Mouse (Mus musculus) stomach, embryonic 16.5 days (tissue): ENCODE results near the gene Csf2ra. TPM values are rescaled to one million over a fixed set of nuclear protein-coding genes. Genes with fewer than 3 reads are reported as not detected.
A peak's percentile ranks its signal among the peaks of the same experiment; 100 is the strongest.
"Not testable (repeated sequence)": the region's sequence is repeated elsewhere in the genome, so short reads cannot be mapped to it uniquely, and the experiment has no call there.

Source experiments
- ATAC-seq: fragments of 200-750 bp; cut with Nextera tagmentation; 2 replicates; pipeline ENCODE4 v1.8.0; 2017; ENCODE audit warnings: moderate number of reproducible peaks, moderate TSS enrichment; ENCODE audit not compliant: insufficient read depth, low FRiP score
- H3K27ac ChIP-seq: fragments of 300-500 bp; sonication (generic); 2 replicates; pipeline ENCODE4 v1.5.1; 2014; ENCODE audit warnings: low read length
- H3K27me3 ChIP-seq: fragments of 300-500 bp; sonication (generic); 2 replicates; pipeline ENCODE4 v1.6.1; 2014; ENCODE audit warnings: low read length, control low read depth, mixed read lengths; ENCODE audit not compliant: control insufficient read depth, insufficient read depth
- H3K36me3 ChIP-seq: fragments of 300-500 bp; sonication (generic); 2 replicates; pipeline ENCODE4 v1.6.1; 2014; ENCODE audit warnings: low read length; ENCODE audit not compliant: control insufficient read depth, insufficient read depth
- H3K4me1 ChIP-seq: fragments of 300-500 bp; sonication (generic); 2 replicates; pipeline ENCODE4 v1.6.1; 2014; ENCODE audit warnings: low read length, control low read depth, mixed read lengths; ENCODE audit not compliant: control insufficient read depth, insufficient read depth
- H3K4me2 ChIP-seq: fragments of 300-500 bp; sonication (generic); 2 replicates; pipeline ENCODE4 v1.6.1; 2014; ENCODE audit warnings: low read depth, low read length, mixed read lengths
- H3K4me3 ChIP-seq: fragments of 300-500 bp; sonication (generic); replicated peaks from 2 replicates; pipeline ENCODE4 v1.5.1; 2014; ENCODE audit warnings: mild to moderate bottlenecking, low read length
- H3K9ac ChIP-seq: fragments of 300-500 bp; sonication (generic); 2 replicates; pipeline ENCODE4 v1.6.1; 2014; ENCODE audit warnings: low read length
- H3K9me3 ChIP-seq: fragments of 300-500 bp; sonication (generic); replicated peaks from 2 replicates; pipeline ENCODE4 v1.6.1; 2016; ENCODE audit warnings: low read length, control low read depth; ENCODE audit not compliant: control insufficient read depth
- WGBS: fragments of 180-500 bp; shearing (Covaris S2); extraction: QIAGEN DNeasy Blood & Tissue Kit; methylation state at CpG from one replicate; pipeline ENCODE4 v1.1.7; 2014; 5-methylcytosine and 5-hydroxymethylcytosine counted together
- polyA plus RNA-seq: library from polyadenylated mRNA; unstranded; fragments of >200 nt; fragmentation: Nextera tagmentation; extraction: Ambion mirVana; gene quantifications from 2 replicates; pipeline ENCODE4 v1.2.1, GENCODE M21; 2015

The Csf2ra gene
- polyA plus RNA-seq, 1 experiment from 2014 or later: 30.4 TPM

DNA sequence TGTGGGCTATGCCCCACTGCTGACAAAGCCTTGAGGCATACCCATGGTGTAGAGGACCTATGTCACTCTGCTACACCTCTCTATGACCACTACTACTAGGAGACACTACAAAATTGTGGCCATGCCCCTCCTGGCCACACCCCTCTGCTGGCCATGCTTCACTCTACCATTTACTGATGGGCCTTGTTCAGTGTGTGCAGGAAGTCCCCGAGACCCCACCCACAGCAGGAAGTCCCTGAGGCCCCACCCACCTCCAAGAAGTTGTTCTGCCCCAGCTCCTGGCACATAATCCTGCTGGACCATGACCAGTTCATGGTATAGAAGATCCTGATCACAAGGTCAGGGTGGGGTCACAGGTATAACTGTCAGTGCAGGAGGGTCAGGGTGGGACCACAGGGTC lies 33.0 kb upstream of the Csf2ra start:
- no peak for ATAC-seq
- no peaks in the 10 kb centered on the region for H3K4me1 ChIP-seq
- no peaks in the 10 kb centered on the region for H3K27me3 ChIP-seq
- no peak overlapping the region for H3K27ac ChIP-seq
- 84% methylated on average over 1 of the region's 1 CpGs for WGBS
- no peaks in the 10 kb centered on the region for H3K36me3 ChIP-seq
- no peak overlapping the region for H3K9ac ChIP-seq
- no peaks in the 10 kb centered on the region for H3K9me3 ChIP-seq
- no peak overlapping the region for H3K4me2 ChIP-seq
- H3K4me3 ChIP-seq: no peak overlapping the region

DNA sequence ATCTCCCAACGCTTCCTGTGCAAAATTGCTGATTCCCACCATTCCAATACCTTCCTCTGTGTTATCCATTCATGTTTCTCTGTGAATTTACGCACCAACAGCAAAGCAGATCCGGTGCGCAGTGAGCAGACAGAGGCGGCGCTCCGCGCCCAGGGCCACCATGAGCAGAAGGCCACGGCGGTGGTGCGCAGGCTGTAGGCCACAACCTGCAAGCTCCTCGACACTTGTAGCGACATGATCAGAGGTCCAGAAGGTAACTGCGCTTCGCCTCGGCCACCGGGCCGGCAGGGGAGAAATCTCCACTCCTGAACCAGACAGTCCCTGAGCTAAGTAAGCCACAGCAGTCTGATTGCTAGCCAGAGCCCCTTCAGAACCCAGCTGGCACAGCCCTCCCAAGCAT lies 29.5 kb upstream of the Csf2ra start:
- Histone ChIP-seq H3K9me3 (no peaks in the 10 kb centered on the region), H3K4me1 (no peaks in the 10 kb centered on the region), H3K27ac (no peak overlapping the region), H3K9ac (no peak overlapping the region), H3K4me2 (no peak overlapping the region), H3K4me3 (no peak overlapping the region), H3K36me3 (no peaks in the 10 kb centered on the region), H3K27me3 (no peaks in the 10 kb centered on the region)
- 93% methylated on average over 18 of the region's 18 CpGs for WGBS
- ATAC-seq: no peak

DNA sequence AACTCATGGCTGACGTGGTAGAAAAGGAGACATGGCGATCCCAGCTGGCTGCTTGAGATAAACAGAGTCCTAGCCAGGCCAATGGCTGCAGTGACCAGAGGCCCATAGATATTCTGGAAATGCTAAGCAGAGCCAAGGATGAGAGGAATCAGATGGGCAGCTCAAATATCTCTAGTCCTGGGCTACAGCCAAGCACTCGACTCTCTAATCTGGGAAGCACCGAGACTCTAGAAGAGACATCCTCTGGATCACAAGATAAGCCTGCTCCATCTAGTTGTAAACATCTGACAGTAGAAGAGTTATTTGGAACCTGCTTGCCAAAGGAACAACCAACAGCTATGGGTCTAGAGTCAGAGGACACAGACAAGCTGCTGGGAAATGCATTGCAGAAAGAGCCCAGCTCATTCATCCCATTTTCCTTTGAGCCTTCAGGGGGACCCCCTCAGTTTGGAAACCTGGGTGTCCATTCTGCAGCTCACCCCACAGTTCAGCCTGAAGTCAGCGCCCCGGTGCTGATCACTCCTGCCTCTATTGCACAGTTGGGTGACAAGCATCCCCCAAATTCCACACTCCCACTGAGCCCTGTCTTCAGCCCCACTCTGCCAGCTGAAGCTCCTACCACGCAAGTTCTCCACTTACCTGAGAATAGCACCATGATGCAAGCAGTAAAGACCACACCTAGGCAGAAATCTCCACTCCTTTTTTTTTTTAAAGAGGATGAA lies 28.1 kb upstream of the Csf2ra start:
- ATAC-seq: no peak; the same call in 1 of the 2 replicates
- 86% methylated on average over 7 of the region's 7 CpGs for WGBS
- H3K36me3 ChIP-seq: no peaks in the 10 kb centered on the region
- no peak overlapping the region for H3K27ac ChIP-seq
- no peak overlapping the region for H3K9ac ChIP-seq
- H3K4me3 ChIP-seq: no peak overlapping the region
- H3K4me1 ChIP-seq: no peaks in the 10 kb centered on the region
- no peaks in the 10 kb centered on the region for H3K27me3 ChIP-seq
- no peak overlapping the region for H3K4me2 ChIP-seq
- H3K9me3 ChIP-seq: no peaks in the 10 kb centered on the region

DNA sequence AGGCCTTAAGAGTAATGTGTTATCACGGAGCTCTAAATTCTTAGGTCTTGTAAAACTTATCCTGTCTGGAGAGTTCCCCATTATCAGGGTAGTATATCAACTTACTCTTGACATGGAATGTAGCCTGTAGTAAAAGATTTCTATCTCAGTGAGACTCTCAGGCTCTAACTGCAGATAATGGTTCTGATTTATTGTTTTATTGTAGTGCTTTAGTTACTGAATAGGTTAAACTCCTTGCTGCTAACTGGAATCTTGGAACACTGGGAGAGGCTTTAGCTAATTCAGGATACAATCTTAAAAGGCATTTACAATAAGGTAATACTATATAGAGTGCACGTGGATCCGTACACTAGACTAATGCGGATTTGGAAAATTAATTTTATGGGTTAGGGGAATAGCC lies 19.1 kb upstream of the Csf2ra start:
- H3K4me2 ChIP-seq, H3K27ac ChIP-seq, H3K4me3 ChIP-seq, H3K9me3 ChIP-seq, H3K9ac ChIP-seq, H3K4me1 ChIP-seq, H3K27me3 ChIP-seq, H3K36me3 ChIP-seq, ATAC-seq: not testable (repeated sequence)
- 69% methylated on average over 4 of the region's 4 CpGs for WGBS

DNA sequence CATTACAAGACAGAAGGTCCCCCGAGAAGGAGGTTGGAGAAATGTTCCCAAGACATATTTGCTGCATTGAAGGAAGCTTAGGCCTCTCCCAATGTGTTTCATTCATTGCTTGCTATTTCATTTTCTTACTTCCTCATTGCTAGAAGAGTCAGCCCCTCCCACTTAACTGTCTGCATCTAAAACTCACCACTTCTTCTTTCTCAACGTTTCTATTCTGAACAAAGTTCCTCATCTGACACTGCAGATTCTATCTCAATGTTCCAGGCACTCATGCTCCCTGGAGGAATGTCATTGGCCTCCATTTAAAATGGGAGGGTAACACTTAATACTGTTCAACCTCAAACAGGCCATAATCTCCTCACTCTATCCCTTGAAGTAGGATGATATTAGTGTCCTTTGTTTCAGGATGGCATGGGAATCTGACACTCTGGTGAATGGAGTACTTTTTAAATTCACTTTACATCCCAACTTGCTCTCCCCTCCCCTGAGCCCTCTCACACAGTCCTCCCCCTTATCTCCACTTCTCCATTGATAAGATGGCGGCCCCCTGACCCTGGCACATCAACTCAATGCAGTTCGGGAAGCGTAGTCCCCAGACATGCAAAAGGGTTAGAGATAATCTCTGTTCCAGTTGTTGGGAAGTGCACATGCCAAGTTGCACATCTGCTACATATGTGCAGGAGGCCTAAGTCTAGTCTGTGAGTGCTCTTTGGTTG lies 16.6 kb upstream of the Csf2ra start:
- Histone ChIP-seq H3K36me3 (no peaks in the 10 kb centered on the region), H3K9me3 (no peaks in the 10 kb centered on the region), H3K4me1 (no peaks in the 10 kb centered on the region), H3K4me3 (no peak overlapping the region), H3K27ac (no peak overlapping the region), H3K9ac (no peak overlapping the region), H3K27me3 (no peaks in the 10 kb centered on the region), H3K4me2 (no peak overlapping the region)
- WGBS: 68% methylated on average over 5 of the region's 5 CpGs
- ATAC-seq: no peak

GRCm38 (mm10) chr19:61237967-61238366 lies 9.7 kb upstream of the Csf2ra start:
- no peak overlapping the region for H3K4me2 ChIP-seq
- no peak for ATAC-seq
- no peak overlapping the region for H3K4me3 ChIP-seq
- no peaks in the 10 kb centered on the region for H3K36me3 ChIP-seq
- H3K27ac ChIP-seq: no peak overlapping the region
- H3K27me3 ChIP-seq: no peaks in the 10 kb centered on the region
- no peaks in the 10 kb centered on the region for H3K9me3 ChIP-seq
- WGBS: 75% methylated on average over 2 of the region's 2 CpGs
- no peaks in the 10 kb centered on the region for H3K4me1 ChIP-seq
- H3K9ac ChIP-seq: no peak overlapping the region

- Histone ChIP-seq H3K4me2 (no peak overlapping the region), H3K27ac (no peak overlapping the region), H3K36me3 (no peaks in the 10 kb centered on the region), H3K9ac (no peak overlapping the region), H3K4me3 (no peak overlapping the region), H3K9me3 (no peaks in the 10 kb centered on the region), H3K4me1 (no peaks in the 10 kb centered on the region), H3K27me3 (no peaks in the 10 kb centered on the region)
- no peak for ATAC-seq
- WGBS: 57% methylated on average over 5 of the region's 5 CpGs
These were observed 6.3 kb upstream of the Csf2ra start for GRCm38 (mm10) chr19:61234532-61234931.

GRCm38 (mm10) chr19:61226928-61227854 lies 1.0 kb downstream of the Csf2ra start:
- Histone ChIP-seq H3K27ac (peak overlapping the region; percentile 95), H3K4me2 (peak overlapping the region; percentile 71), H3K36me3 (no peaks in the 10 kb centered on the region), H3K9ac (peak overlapping the region; percentile 57), H3K27me3 (no peaks in the 10 kb centered on the region), H3K9me3 (peaks cover 3% of the 10 kb centered on the region), H3K4me1 (0 out of 2 replicates have a peak, but pooled peaks cover 3% of the 10 kb centered on the region), H3K4me3 (peak overlapping the region; percentile 66)
- ATAC-seq: peak; percentile 90
- 2% methylated on average over 71 of the region's 71 CpGs for WGBS
